Mouse (Mus musculus): Measurements from ENCODE around the gene Vgf.

The Vgf gene
- long read RNA-seq, experiment 1, partial matches to known transcripts, result 0 of 1 reads
- long read RNA-seq, experiment 1, other reads (novel, unspliced or antisense), result 1 of 1 reads
- long read RNA-seq, experiment 2, result 0 reads

DNA sequence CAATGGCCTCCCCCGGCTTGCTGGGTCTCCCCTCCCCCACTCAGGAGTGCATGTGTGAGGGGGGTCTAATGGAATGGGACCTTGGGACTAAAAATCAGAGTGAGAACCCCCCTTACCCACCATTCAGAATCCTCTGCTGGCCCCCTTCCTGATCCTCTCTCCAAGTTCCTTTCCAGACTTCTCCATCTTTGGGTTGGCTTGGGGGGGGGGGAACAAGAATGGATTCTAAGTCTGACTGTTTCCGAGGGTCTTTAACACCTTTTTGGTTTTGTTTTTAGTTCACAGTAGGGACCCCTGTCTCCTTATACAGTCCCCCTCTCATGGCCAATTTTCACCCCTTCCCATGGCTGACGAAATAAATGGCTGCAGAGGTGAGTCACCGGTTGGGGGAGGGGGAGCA is at the start of gene Vgf:
Vgf (plus strand) TSS at position 301 of the 400 bp plus-strand sequence.
- intact Hi-C loops (cut with DNase I), result no loop called here

DNA sequence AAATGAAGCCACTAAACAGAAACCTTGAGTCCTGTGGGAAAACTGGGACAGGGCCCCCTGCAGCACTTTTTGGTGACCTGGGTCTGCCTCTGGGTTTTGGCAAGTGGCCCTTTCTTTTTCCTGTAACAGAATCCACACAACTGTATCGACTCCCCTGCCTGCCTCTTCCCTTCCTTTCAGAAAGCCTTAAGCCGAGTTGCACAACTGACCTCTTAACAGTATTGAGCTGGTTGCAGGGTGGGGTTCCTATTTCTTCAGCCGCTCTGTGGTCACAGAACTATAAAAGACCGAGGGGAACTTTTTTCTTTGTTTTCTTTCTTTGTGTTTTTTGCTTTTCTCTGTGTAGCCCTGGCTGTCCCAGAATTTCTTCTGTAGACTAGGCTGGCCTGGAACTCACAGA is 48.4 kb upstream of the Vgf start:
- intact Hi-C loops (cut with DNase I), result no loop called here

DNA sequence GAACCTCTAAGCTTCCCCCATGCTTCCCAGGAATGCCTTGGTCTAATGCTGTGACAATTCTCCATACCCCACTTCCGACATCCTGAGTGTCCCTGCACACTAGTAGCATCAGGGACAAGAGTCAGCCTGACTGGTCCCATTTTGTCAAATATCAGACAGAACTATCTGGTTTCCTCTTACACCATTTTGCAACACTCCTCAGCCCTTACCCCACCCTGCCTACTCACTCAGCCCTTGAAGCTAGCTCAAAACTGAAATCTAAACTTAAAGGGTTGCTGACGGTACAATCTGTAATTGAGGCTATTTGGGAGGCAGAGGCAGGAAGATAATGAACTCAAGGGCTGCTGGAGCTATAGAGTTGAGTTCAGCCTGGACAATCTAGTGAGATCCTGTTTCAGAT is 46.4 kb upstream of the Vgf start:
- intact Hi-C loops (cut with DNase I), result no loop called here

DNA sequence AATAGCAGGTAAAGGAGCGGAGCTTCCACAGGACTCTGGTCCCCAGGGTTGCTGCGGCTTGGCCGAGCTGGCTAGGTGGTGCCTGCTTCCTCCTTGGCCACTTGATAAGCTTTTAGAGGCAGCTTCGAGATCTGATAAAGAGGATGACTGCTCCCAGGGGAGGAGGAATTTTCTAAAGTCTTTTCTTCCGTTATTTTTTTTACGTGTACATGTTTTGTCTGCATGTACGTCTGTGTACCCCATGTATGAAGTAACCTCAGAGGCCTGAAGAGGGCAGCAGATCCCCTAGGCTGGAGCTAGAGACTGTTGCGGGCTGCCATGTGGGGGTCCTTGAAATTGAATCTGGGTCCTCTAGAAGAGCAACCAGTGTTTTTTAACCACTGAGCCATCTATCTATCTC is 45.2 kb upstream of the Vgf start:
- intact Hi-C loops (cut with DNase I), result no loop called here

DNA sequence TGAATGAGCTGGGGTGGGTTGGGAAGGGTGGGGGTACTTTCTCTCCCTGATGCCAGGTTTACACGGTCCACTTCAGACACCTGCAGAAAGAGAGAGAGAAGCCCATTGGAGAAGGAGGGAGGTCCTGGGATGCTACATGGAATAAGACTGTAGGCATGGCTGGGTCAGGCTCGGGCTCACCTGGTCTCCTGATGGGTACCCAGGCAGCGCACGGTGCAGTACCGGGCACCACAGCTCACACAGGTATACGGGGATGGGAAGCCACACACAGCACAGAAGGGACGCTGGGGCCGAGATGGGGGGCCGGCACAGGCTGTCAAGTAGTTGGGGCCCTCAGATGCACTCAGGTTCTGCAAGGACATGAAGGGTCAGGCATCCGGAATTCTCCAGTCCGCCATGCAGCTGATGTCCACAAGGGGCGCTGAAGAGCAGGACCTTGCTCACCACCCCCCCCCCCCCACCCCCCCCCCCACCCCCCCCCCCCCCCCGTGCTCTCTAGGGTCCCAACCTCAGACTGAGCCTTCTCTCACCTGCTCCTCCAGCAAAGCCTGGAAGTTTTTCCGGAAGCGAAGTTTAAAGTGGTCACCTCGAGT is 43.8 kb upstream of the Vgf start:
- intact Hi-C loops (cut with DNase I), result no loop called here

DNA sequence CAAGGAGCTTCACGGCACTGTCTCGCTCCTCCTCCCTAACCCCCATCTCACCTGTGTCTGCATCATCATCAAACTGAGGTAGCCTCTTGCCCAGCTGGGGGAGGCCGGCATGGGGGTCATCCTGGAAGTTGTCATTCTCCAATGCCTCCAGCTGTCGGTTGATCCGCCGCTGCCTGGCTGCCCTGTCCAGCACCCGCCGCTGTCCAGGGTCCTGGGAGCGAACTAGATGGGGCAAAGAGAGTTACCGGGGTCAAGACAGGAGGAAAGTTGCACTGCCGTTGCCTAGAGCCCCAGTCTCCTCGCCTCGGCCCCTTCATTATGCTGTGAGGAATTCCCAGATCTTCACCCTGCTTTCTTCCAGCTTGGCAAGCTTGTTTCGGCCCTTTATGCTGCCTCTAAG is 41.4 kb upstream of the Vgf start:
- intact Hi-C loops (cut with DNase I), result no loop called here

DNA sequence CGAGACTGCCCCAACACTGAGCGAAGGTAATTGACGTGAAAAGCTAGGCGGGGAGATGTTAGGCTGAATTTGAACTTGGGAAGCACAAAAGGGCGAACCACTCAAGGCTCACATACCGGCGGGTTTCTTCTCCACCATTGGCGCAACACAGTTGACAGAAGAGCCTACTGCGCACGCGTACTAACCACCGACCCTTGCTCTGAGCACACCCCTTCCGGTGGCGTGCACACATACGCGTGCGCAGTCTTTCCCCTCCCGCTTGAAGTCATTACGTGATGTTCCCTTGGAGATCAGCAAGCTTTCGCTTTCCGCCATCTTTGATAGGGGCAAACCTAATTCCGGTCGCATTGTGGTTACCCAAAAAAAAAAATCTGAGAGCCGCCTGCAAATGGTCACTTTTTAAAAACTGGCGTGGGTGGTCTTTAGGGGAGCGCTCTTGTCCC is 39.5 kb upstream of the Vgf start, which contains the start of gene Plod3:
Plod3 (plus strand) TSS at position 325 of the 443 bp plus-strand sequence.
- intact Hi-C loops (cut with DNase I), result no loop called here

DNA sequence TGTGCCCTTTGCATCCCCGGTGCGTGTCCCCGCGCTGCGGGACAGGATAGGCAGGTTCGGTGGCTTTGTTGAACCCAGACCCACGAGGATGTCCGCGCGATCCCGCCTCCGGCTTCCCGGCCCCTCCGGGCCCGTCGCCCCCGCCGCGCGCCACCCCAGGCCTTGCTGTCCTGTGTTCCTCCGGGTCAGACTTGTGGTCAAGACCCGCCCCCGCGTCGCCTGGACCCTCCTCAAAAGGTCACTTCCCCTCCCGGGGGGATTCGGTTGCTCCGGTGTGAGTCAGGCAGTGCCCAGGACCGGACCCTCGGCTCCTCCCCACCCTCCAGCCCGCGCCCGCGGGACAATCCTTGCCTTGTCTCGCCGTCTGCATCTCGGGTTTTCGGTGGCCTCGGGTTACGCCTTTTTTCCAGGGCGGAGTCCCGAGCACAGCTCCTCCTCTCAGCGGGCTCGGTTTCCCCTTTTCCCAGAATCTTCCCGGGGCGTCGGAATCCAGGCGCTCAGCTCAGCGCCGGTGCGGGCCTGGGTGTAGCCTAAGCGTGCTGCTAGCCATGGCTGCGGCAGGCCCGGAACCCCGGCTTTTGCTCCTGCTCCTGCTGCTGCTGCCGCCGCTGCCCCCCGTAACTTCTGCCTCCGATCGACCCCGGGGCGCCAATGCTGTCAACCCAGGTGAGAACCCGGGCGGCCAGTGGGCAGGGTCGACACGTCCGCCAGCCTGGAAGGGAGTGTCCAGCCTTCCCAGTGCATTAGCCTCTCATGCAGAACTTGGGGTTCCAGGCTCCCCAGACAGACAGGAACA is 38.9 kb upstream of the Vgf start:
- intact Hi-C loops (cut with DNase I), result no loop called here

DNA sequence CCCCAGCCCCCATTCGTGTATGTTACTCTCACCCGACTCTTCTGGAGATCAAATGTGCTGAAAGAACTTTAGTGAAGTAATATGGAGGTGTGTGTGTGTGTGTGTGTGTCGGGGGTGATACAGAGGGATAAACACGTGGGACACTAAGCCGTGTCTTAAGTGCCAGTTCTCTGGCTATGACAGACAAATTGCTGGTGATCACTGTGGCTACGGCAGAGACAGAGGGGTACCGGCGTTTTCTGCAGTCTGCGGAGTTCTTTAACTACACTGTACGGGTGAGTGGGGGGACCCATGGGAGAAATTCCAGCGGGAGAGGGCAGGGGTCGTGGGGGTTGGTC is 38.3 kb upstream of the Vgf start, which contains the start of gene Znhit1:
Znhit1 (minus strand) TSS at position 88 of the 338 bp plus-strand sequence.
- intact Hi-C loops (cut with DNase I), result no loop called here

DNA sequence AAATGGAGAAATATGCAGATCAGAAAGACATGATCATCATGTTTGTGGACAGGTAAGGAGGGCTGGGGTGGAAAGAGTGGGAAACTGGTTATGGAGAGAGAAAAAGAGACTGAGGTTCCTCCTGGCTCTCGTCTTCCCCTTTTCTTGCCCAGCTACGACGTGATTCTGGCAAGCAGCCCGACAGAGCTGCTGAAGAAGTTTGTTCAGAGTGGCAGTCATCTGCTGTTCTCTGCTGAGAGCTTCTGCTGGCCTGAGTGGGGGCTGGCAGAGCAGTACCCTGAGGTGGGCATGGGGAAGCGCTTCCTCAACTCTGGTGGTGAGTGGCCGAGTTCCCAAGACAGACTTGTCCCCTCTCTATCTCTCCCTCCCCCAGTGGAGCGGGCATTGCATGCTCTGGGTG is 37.8 kb upstream of the Vgf start:
- intact Hi-C loops (cut with DNase I), result no loop called here

DNA sequence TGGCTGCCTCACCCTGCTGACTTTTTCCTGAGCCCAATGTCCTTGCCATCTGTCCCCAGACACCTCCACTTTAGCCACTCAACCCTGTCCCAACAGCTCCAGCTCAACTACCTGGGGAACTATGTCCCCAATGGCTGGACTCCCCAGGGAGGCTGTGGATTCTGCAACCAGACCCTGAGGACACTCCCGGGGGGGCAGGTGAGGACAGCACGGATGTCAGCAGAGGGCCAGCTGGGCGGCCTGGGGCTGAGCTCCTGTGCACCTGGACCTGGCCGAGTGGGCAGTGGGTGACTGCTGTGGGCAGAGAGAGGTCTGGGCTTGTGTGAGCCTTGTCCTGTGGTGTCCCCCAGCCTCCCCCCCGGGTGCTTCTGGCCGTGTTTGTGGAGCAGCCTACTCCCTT is 36.4 kb upstream of the Vgf start:
- intact Hi-C loops (cut with DNase I), result no loop called here

DNA sequence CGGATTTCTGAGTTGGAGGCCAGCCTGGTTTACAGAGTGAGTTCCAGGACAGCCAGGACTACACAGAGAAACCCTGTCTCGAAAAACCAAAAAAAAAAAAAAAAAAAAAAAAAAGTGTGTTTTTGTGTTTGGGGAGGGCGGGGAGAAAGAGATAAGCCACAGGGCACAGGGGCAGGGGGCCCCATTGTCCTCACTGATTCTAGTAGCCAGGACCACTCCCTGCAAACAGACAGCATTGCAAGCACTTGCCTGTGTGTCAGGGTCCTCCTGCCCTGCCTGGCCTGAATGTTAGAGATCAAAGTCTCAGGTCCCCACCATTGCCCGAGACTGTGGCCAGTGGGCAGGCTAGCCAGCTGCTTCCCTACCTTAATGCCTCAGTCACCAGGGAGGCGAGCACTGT is 26.7 kb upstream of the Vgf start:
- intact Hi-C loops (cut with DNase I), result no loop called here

DNA sequence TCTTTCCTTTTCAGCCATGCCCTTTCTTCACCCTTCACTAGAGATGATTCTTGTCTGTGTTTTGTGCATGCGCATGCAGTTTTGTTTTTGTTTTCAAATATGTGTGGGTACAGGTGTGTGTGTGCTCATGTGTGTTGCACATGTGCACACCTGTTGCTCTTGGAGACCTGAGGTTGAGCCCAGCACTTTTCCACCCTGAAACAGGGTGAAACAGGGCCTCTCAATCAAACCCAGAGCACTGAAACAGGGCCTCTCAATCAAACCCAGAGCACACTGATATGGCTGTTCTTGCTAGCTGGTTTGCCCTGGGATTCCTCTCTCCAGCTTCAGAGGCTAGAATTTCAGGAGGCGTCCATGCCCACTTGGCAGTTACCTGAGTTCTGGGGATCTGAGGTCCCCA is 25.6 kb upstream of the Vgf start:
- intact Hi-C loops (cut with DNase I), result no loop called here

DNA sequence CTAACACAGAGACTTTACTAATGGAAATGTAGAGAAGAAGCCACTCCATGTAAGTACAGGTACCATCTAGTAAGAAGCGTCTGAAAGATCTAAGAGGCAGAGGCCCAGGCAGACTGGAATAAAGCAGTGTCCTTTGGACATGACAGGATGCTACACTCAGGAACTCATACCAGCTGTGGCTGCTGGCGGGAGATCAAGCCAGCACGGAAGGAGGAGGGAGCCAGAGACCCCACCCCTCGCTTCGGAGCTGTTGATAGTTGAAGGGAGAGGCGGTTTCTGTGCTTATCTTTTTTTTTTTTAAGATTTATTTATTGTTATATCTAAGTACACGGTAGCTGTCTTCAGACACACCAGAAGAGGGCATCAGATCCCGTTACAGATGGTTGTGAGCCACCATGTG is 18.9 kb upstream of the Vgf start:
- intact Hi-C loops (cut with DNase I), result no loop called here

DNA sequence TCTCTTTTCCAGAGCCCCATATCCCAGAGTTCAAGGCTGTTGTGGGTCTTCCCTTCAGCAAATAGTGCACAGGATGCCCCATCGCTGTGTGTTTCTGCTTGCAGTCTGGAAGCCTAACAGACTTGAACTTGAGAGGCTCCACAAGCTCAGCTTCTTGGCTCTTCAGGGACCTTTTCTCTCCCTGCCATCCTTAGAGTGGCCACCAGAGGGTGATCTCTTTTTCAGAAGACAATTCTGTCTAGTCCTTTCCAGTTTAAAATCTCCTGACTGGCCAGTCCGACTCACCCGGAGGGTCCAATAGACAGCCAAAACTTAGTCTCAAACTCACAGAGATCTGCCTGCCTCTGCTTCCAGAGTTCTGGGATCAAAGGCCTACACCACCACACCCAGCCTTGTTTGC is 16.2 kb upstream of the Vgf start:
- intact Hi-C loops (cut with DNase I), result loop anchor here (5.0 kb wide), 1 partner anchor 92 kb away; no protein-coding TSS in a partner anchor

DNA sequence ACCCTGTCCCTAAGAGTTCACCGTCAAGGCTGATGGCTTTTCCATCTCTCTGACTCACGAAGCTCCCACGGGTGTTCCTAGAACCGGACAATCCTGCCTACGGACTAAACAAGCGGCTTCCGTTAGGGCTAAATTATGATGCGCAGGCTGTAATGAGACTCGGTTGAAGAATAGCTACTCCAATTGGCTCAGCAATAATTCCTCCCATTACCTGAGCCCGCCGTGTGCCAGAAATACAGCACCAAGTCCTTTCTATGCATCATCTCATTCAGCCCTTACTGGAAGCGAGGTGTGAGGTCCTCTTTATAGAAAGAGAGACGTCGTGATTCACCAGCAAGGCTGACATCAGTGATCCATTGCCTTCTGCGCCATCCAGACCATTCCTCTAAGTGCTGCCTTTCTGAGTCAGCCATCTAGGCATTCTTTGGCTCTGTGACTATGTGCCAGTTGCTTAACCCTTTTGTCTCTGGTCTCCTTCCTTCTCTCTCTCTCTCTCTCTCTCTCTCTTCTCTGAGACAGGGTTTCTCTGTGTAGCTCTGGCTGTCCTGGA is 13.7 kb upstream of the Vgf start:
- intact Hi-C loops (cut with DNase I), result loop anchor here (5.0 kb wide), 1 partner anchor 90 kb away; no protein-coding TSS in a partner anchor

DNA sequence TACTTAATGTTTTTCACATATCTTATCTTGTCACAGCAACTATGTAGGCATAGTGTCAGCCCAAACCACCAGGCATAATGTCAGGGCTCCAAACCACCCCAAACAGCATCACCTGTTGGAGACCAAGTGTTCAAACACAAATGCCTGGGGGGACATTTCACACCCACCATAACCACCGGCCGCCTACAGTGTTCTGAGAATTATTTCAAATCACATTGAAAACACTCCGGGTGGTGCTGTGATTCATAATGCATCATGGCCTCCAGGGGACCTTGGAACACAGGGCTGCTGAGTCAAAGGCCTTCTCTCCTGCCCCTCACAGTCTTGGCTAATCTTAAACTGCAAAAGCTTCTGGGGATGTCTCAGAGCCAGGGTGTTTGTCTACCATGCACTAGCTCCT is 10.3 kb upstream of the Vgf start:
- intact Hi-C loops (cut with DNase I), result no loop called here

DNA sequence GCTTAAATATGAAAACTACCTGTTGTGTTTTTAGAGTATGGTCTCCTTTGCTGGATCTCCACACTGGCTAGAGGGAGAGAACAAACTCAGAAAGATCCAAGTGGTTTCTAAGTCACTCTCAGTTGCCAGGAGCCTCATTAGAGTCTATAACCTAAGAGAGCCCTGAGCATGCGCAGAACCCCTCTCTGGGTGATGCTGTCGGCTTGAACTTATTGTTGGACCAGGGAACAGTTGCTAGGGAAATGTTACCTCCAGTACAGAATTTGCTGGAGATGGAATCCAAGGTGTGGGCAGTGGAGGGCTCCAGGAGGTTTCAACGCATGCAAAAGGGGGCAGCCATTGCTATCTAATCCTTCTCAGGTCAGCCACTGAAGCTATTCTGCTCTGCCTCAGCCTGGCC is 1.9 kb upstream of the Vgf start:
- intact Hi-C loops (cut with DNase I), result loop anchor here (2.0 kb wide), 1 partner anchor 82 kb away; no protein-coding TSS in a partner anchor

DNA sequence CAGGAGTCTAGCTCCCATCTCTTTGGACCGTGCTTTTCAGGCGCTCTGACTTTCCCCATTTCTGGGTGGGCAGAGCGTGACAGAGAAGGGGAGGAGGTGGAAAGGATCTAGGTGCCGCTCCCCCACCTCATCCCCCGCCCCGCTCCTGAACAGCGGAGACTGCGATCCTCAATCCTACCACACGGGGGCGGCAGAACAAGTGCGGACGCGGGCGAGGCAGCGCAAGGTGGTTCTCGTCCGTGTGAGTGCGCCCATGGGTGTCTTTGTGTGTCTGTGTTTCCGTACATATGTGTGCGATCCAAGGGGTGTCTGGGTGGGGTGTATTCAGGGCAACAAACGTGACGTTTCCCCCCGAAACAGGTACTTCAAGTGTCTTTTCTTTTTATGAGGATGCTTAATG is 1.1 kb upstream of the Vgf start:
- intact Hi-C loops (cut with DNase I), result loop anchor here (2.0 kb wide), 1 partner anchor 82 kb away; no protein-coding TSS in a partner anchor

DNA sequence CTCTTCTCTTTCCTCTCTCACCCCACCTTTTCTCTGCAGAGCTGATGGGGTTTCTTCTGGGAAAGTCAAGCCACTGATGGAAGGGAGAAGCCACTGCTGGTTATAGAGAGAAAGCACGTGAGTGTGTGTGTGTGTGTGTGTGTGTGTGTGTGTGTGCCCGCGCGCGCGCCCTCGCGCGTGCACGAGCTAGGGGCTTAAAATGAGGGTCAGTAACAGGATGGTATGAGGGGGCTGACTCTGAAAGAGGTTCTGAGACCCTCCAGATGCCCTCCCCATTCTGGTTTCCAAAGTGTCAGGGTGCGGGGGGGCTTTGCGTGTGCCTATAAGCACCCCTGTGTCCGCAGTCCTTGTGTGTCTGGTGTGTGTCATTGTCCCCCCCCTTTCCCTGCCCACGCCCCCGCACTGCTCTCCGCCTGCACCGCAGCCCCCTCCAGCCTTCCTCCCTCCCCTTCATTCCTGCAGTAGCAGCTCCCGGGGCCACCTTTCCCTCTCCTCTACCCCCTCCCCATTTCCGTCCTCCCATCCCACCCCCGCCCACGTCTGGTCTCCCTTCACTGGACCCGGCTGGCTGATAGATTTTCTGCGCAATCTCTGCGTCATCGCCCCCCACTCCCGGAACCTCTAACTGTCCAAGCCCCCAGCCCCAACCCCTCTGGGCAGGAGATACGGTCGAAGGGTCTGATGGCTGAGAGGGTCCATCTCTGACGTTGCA is 2.5 kb downstream of the Vgf start:
- intact Hi-C loops (cut with DNase I), result no loop called here

DNA sequence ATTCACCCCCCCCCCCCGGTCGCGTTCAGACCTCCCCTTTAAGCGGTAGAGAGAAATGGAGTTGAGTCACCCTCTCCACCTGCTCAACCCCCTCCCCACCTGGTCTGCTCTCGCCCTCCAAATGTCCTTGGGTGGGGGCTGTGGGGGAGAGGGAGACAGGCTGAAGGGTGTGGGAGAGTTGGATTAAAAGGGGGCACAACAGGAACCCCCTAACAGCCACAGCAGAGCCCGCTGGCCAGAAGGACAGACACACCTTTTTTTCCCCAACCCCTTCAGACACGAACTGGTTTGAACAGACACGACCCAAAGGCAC is 3.0 kb downstream of the Vgf start:
- intact Hi-C loops (cut with DNase I), result no loop called here

Measured in adrenal gland (tissue).